Mouse (Mus musculus) MEL (cell line): Measurements from ENCODE around the gene Rfk. TPM values are rescaled to one million over a fixed set of nuclear protein-coding genes. Genes with fewer than 3 reads are reported as not detected.

Experiments
- DNase-seq: peaks from one replicate; pipeline ENCODE4 v3.0.0; 2011; ENCODE audit warnings: low read depth, low spot score
- H3K27ac ChIP-seq: 2 replicates; pipeline ENCODE4 v1.5.1; 2012; ENCODE audit warnings: low read depth, mild to moderate bottlenecking, control low read depth, low read length, moderate library complexity; ENCODE audit not compliant: control insufficient read depth
- H3K27me3 ChIP-seq, 2 experiments: fragments of 150-350 bp in 1 of 2; sonication (generic) in 1 of 2; 2 replicates each; pipeline ENCODE4 v1.6.1; 2012; ENCODE audit warnings: low read length in 2 of 2, mild to moderate bottlenecking in 2 of 2, improper control_type of control experiment in 1 of 2, moderate library complexity in 1 of 2; ENCODE audit not compliant: insufficient read depth in 2 of 2, control insufficient read depth in 1 of 2
- H3K36me3 ChIP-seq, 2 experiments: 2 replicates each; pipeline ENCODE4 v1.6.1; 2012 to 2014; ENCODE audit warnings: low read length in 2 of 2, improper control_type of control experiment in 1 of 2, inconsistent platforms in 1 of 2, mild to moderate bottlenecking in 1 of 2; ENCODE audit not compliant: insufficient read depth in 2 of 2, control insufficient read depth in 1 of 2
- H3K4me1 ChIP-seq, 2 experiments: fragments of 150-350 bp in 1 of 2; sonication (generic) in 1 of 2; 2 replicates each; pipeline ENCODE4 v1.6.1; 2012; ENCODE audit warnings: low read length in 2 of 2, improper control_type of control experiment in 1 of 2, mild to moderate bottlenecking in 1 of 2; ENCODE audit not compliant: insufficient read depth in 2 of 2, control insufficient read depth in 1 of 2
- H3K4me3 ChIP-seq, 2 experiments: fragments of 150-350 bp in 1 of 2; sonication (generic) in 1 of 2; 2 replicates each; pipeline ENCODE4 v1.5.1; 2012; ENCODE audit warnings: low read depth in 2 of 2, low read length in 2 of 2, mild to moderate bottlenecking in 2 of 2, moderate library complexity in 2 of 2, control low read depth in 1 of 2, improper control_type of control experiment in 1 of 2; ENCODE audit not compliant: control insufficient read depth in 1 of 2, insufficient read depth in 1 of 2
- H3K79me2 ChIP-seq: 2 replicates; pipeline ENCODE4 v1.6.1; 2012; ENCODE audit warnings: mild to moderate bottlenecking, low read length, moderate library complexity; ENCODE audit not compliant: control insufficient read depth, poor library complexity, insufficient read depth
- H3K9ac ChIP-seq: 2 replicates; pipeline ENCODE4 v1.6.1; 2012; ENCODE audit warnings: low read depth, mild to moderate bottlenecking, control low read depth, low read length, moderate library complexity; ENCODE audit not compliant: control insufficient read depth, poor library complexity, severe bottlenecking
- H3K9me3 ChIP-seq: fragments of 150-350 bp; sonication (generic); replicated peaks from 2 replicates; pipeline ENCODE4 v1.6.1; 2012; ENCODE audit warnings: mild to moderate bottlenecking, low read length, improper control_type of control experiment, moderate library complexity; ENCODE audit not compliant: insufficient read depth
- BHLHE40 ChIP-seq: IDR thresholded peaks from 2 replicates; pipeline ENCODE4 v1.6.1; 2012; ENCODE audit warnings: low read depth, mild to moderate bottlenecking, inconsistent platforms, low read length, improper control_type of control experiment, borderline replicate concordance
- CHD1 ChIP-seq: IDR thresholded peaks from 2 replicates; pipeline ENCODE4 v1.6.1; 2012; ENCODE audit warnings: low read depth, mild to moderate bottlenecking, inconsistent platforms, low read length, improper control_type of control experiment
- CHD2 ChIP-seq: IDR thresholded peaks from 2 replicates; pipeline ENCODE4 v1.6.1; 2011; ENCODE audit warnings: low read length, improper control_type of control experiment
- CTCF ChIP-seq, 3 experiments: IDR thresholded peaks in 2 of 3; conservative IDR thresholded peaks in 1 of 3; 2 replicates each; pipeline ENCODE4 v1.5.1; 2011 to 2012; ENCODE audit warnings: low read length in 3 of 3, low read depth in 2 of 3, mild to moderate bottlenecking in 2 of 3, improper control_type of control experiment in 1 of 3, inconsistent platforms in 1 of 3, mixed read lengths in 1 of 3, moderate library complexity in 1 of 3; ENCODE audit not compliant: control insufficient read depth in 1 of 3, insufficient read depth in 1 of 3, poor library complexity in 1 of 3, severe bottlenecking in 1 of 3
- ELF1 ChIP-seq: IDR thresholded peaks from 2 replicates; pipeline ENCODE4 v1.6.1; 2014; ENCODE audit warnings: low read depth, mild to moderate bottlenecking, inconsistent platforms, low read length, improper control_type of control experiment, moderate library complexity
- EP300 ChIP-seq, 2 experiments: IDR thresholded peaks; 2 replicates each; pipeline ENCODE4 v1.6.1; 2011; ENCODE audit warnings: improper control_type of control experiment in 2 of 2, low read length in 2 of 2, low read depth in 1 of 2, mild to moderate bottlenecking in 1 of 2
- GABPA ChIP-seq: IDR thresholded peaks from 2 replicates; pipeline ENCODE4 v1.6.1; 2012; ENCODE audit warnings: low read depth, mild to moderate bottlenecking, inconsistent platforms, low read length, improper control_type of control experiment, moderate library complexity
- HCFC1 ChIP-seq: IDR thresholded peaks from 2 replicates; pipeline ENCODE4 v1.6.1; 2012; ENCODE audit warnings: low read depth, mild to moderate bottlenecking, inconsistent platforms, low read length, improper control_type of control experiment, moderate library complexity
- JUND ChIP-seq: IDR thresholded peaks from 2 replicates; pipeline ENCODE4 v1.6.1; 2011; ENCODE audit warnings: low read depth, mild to moderate bottlenecking, improper control_type of control experiment, low read length
- KAT2A ChIP-seq: conservative IDR thresholded peaks from 2 replicates; pipeline ENCODE4 v1.6.1; 2012; ENCODE audit warnings: low read depth, low read length, improper control_type of control experiment, inconsistent platforms
- MAFK ChIP-seq: IDR thresholded peaks from 2 replicates; pipeline ENCODE4 v1.6.1; 2011; ENCODE audit warnings: low read depth, mild to moderate bottlenecking, low read length, improper control_type of control experiment, borderline replicate concordance
- MAX ChIP-seq: IDR thresholded peaks from 2 replicates; pipeline ENCODE4 v1.6.1; 2011; ENCODE audit warnings: low read length, improper control_type of control experiment
- MAZ ChIP-seq: IDR thresholded peaks from 2 replicates; pipeline ENCODE4 v1.6.1; 2012; ENCODE audit warnings: low read depth, mild to moderate bottlenecking, inconsistent platforms, low read length, improper control_type of control experiment
- MEF2A ChIP-seq: IDR thresholded peaks from 2 replicates; pipeline ENCODE4 v1.6.1; 2014; ENCODE audit warnings: low read depth, mild to moderate bottlenecking, inconsistent platforms, low read length, improper control_type of control experiment; ENCODE audit not compliant: poor library complexity, insufficient replicate concordance, severe bottlenecking; ENCODE audit errors: extremely low read depth
- MXI1 ChIP-seq: IDR thresholded peaks from 2 replicates; pipeline ENCODE4 v1.6.1; 2011; ENCODE audit warnings: mild to moderate bottlenecking, low read depth, low read length, improper control_type of control experiment
- MYB ChIP-seq: IDR thresholded peaks from 2 replicates; pipeline ENCODE4 v1.6.1; 2011; ENCODE audit warnings: mild to moderate bottlenecking, low read depth, low read length, improper control_type of control experiment
- MYC ChIP-seq: IDR thresholded peaks from 2 replicates; pipeline ENCODE4 v1.6.1; 2011; ENCODE audit warnings: low read depth, mild to moderate bottlenecking, low read length, improper control_type of control experiment, moderate library complexity
- NELFE ChIP-seq: IDR thresholded peaks from 2 replicates; pipeline ENCODE4 v1.6.1; 2011; ENCODE audit warnings: low read depth, low read length, improper control_type of control experiment
- NRF1 ChIP-seq: IDR thresholded peaks from 2 replicates; pipeline ENCODE4 v1.6.1; 2014; ENCODE audit warnings: low read depth, mild to moderate bottlenecking, inconsistent platforms, low read length, improper control_type of control experiment, moderate library complexity; ENCODE audit not compliant: poor library complexity, insufficient read depth, severe bottlenecking
- POLR2A ChIP-seq, 2 experiments: IDR thresholded peaks; 2 replicates each; pipeline ENCODE4 v1.6.1; 2011 to 2012; ENCODE audit warnings: low read length in 2 of 2, mild to moderate bottlenecking in 2 of 2, control low read depth in 1 of 2, improper control_type of control experiment in 1 of 2, low read depth in 1 of 2, moderate library complexity in 1 of 2; ENCODE audit not compliant: control insufficient read depth in 1 of 2, insufficient read depth in 1 of 2, poor library complexity in 1 of 2
- POLR2AphosphoS2 ChIP-seq: IDR thresholded peaks from 2 replicates; pipeline ENCODE4 v1.6.1; 2011; ENCODE audit warnings: low read length, improper control_type of control experiment
- POLR2AphosphoS5 ChIP-seq: IDR thresholded peaks from 2 replicates; pipeline ENCODE4 v1.6.1; 2012; ENCODE audit warnings: low read depth, borderline replicate concordance, mild to moderate bottlenecking, inconsistent platforms, low read length, moderate library complexity, mixed read lengths
- RAD21 ChIP-seq: IDR thresholded peaks from 2 replicates; pipeline ENCODE4 v1.6.1; 2011; ENCODE audit warnings: mild to moderate bottlenecking, low read depth, low read length, improper control_type of control experiment
- RCOR1 ChIP-seq: IDR thresholded peaks from 2 replicates; pipeline ENCODE4 v1.6.1; 2012; ENCODE audit warnings: low read depth, mild to moderate bottlenecking, inconsistent platforms, low read length, improper control_type of control experiment
- SIN3A ChIP-seq: IDR thresholded peaks from 2 replicates; pipeline ENCODE4 v1.6.1; 2012; ENCODE audit warnings: low read length, improper control_type of control experiment, inconsistent platforms
- SMC3 ChIP-seq: IDR thresholded peaks from 2 replicates; pipeline ENCODE4 v1.6.1; 2011; ENCODE audit warnings: low read depth, low read length, improper control_type of control experiment
- TAL1 ChIP-seq: IDR thresholded peaks from 2 replicates; pipeline ENCODE4 v1.6.1; 2012; ENCODE audit warnings: mild to moderate bottlenecking, inconsistent platforms, low read length, moderate library complexity, mixed read lengths
- TCF12 ChIP-seq: IDR thresholded peaks from 2 replicates; pipeline ENCODE4 v1.6.1; 2014; ENCODE audit warnings: low read depth, mild to moderate bottlenecking, inconsistent platforms, low read length, improper control_type of control experiment, moderate library complexity
- UBTF ChIP-seq: IDR thresholded peaks from 2 replicates; pipeline ENCODE4 v1.6.1; 2012; ENCODE audit warnings: low read depth, mild to moderate bottlenecking, inconsistent platforms, low read length, improper control_type of control experiment, moderate library complexity, borderline replicate concordance; ENCODE audit not compliant: insufficient read depth
- USF1 ChIP-seq: IDR thresholded peaks from 2 replicates; pipeline ENCODE4 v1.6.1; 2014; ENCODE audit warnings: low read depth, mild to moderate bottlenecking, inconsistent platforms, low read length, improper control_type of control experiment, moderate library complexity
- USF2 ChIP-seq, 2 experiments: IDR thresholded peaks; 2 replicates each; pipeline ENCODE4 v1.6.1; 2011 to 2012; ENCODE audit warnings: improper control_type of control experiment in 2 of 2, low read length in 2 of 2, borderline replicate concordance in 1 of 2, inconsistent platforms in 1 of 2, low read depth in 1 of 2, mild to moderate bottlenecking in 1 of 2; ENCODE audit not compliant: insufficient read depth in 1 of 2
- ZC3H11A ChIP-seq: IDR thresholded peaks from 2 replicates; pipeline ENCODE4 v1.6.1; 2012; ENCODE audit warnings: low read depth, mild to moderate bottlenecking, inconsistent platforms, low read length, improper control_type of control experiment
- ZKSCAN1 ChIP-seq: IDR thresholded peaks from 2 replicates; pipeline ENCODE4 v1.6.1; 2012; ENCODE audit warnings: low read depth, mild to moderate bottlenecking, inconsistent platforms, low read length, improper control_type of control experiment, moderate library complexity
- ZMIZ1 ChIP-seq: IDR thresholded peaks from 2 replicates; pipeline ENCODE4 v1.6.1; 2012; ENCODE audit warnings: low read depth, mild to moderate bottlenecking, inconsistent platforms, low read length, improper control_type of control experiment, moderate library complexity
- ZNF384 ChIP-seq: IDR thresholded peaks from 2 replicates; pipeline ENCODE4 v1.6.1; 2012; ENCODE audit warnings: low read depth, mild to moderate bottlenecking, inconsistent platforms, low read length, improper control_type of control experiment
- polyA plus RNA-seq, 2 experiments: library from polyadenylated mRNA; stranded (reverse) in 1 of 2; unstranded in 1 of 2; fragments of >175 nt in 1 of 2; fragments of >200 nt in 1 of 2; gene quantifications; 2 replicates each; pipeline versions ENCODE4 v1.2.1 to v1.2.4; 2012; ENCODE audit warnings: low replicate concordance in 2 of 2, low read depth in 1 of 2; ENCODE audit not compliant: insufficient read length in 2 of 2, insufficient read depth in 1 of 2, missing spikeins in 1 of 2
- total RNA-seq: library from RNA; depleted of rRNA; stranded (reverse); fragments of 300-350 nt; gene quantifications from 2 replicates; pipeline ENCODE4 v1.2.3, GENCODE M21; 2012; rRNA removed

Rfk gene
- 16.2 and 18.2 TPM in 2 replicates for total RNA-seq
- polyA plus RNA-seq, result 10 to 100 TPM in 1 of 2 experiments, not detected in 1; 39.7 TPM

GRCm38 (mm10) chr19:17393841-17394591 lies at the start of gene Rfk:
TSS of gene Rfk (plus strand) at chr19:17394043.
- Histone ChIP-seq H3K9me3 (no peaks in the 10 kb centered on the region), H3K9ac (peak within 1 kb of the TSS; percentile 98), H3K79me2 (peaks cover 9% of the 10 kb centered on the region), H3K4me1 (peaks cover 3 to 24% of the 10 kb centered on the region in 2 experiments; a peak in 3 of 4 replicates), H3K36me3 (peaks cover 2 to 22% of the 10 kb centered on the region in 2 experiments; a peak in 3 of 4 replicates), H3K27me3 (no peaks in the 10 kb centered on the region), H3K4me3 (peak within 1 kb of the TSS; percentile 97 to 99), H3K27ac (peak within 1 kb of the TSS; percentile 31)
- peak; percentile 94 for DNase-seq
- TF ChIP-seq SMC3 (no peak), KAT2A (no peak), CTCF (IDR thresholded peaks at IDR 0.05 in 2 of 3, conservative IDR thresholded peaks at IDR 0.05 in 1 of 3; ENCODE audit: control insufficient read depth in 1 of 3, insufficient read depth in 1 of 3, low read depth in 2 of 3, low read length in 3 of 3, poor library complexity in 1 of 3, severe bottlenecking in 1 of 3) (no peak), SIN3A (peak; percentile 56), ZC3H11A (no peak), MXI1 (no peak; the same call in 1 of the 2 replicates), UBTF (no peak), ZKSCAN1 (no peak), RAD21 (no peak), MYC (no peak), MYB (no peak), GABPA (no peak), BHLHE40 (no peak), TAL1 (no peak), ELF1 (peak; percentile 22; the same call in 1 of the 2 replicates), NELFE (peak; percentile 82), ZMIZ1 (peak; percentile 82; the same call in 1 of the 2 replicates), POLR2A (IDR thresholded peaks at IDR 0.05; ENCODE audit: control insufficient read depth in 1 of 2, insufficient read depth in 1 of 2, low read depth in 1 of 2, low read length in 2 of 2, poor library complexity in 1 of 2) (peak; percentile 85 to 87; a peak in 3 of 4 replicates), USF2 (IDR thresholded peaks at IDR 0.05; ENCODE audit: borderline replicate concordance in 1 of 2, insufficient read depth in 1 of 2, low read depth in 1 of 2, low read length in 2 of 2) (no peak), MAFK (no peak), POLR2AphosphoS5 (no peak), ZNF384 (no peak), EP300 (IDR thresholded peaks at IDR 0.05; ENCODE audit: low read depth in 1 of 2, low read length in 2 of 2) (no peak), JUND (no peak), HCFC1 (peak; percentile 76), MEF2A (no peak), MAX (0 out of 2 replicates have a peak, but pooled peaks have one; percentile 21), USF1 (no peak), CHD1 (no peak), TCF12 (0 out of 2 replicates have a peak, but pooled peaks have one; percentile 23), MAZ (no peak), NRF1 (no peak), RCOR1 (no peak), CHD2 (no peak), POLR2AphosphoS2 (peak; percentile 73)
